Mouse (Mus musculus) ES-E14 (cell line): ENCODE measurements around the gene Gm43518.

Experiments used
- CHD2 ChIP-seq: IDR thresholded peaks from 2 replicates; pipeline ENCODE4 v1.6.1; 2014; ENCODE audit warnings: mild to moderate bottlenecking, low read depth, low read length, inconsistent platforms
- HCFC1 ChIP-seq: IDR thresholded peaks from 2 replicates; pipeline ENCODE4 v1.6.1; 2012; ENCODE audit warnings: low read length, inconsistent platforms, borderline replicate concordance; ENCODE audit not compliant: insufficient read depth
- MAFK ChIP-seq: IDR thresholded peaks from 2 replicates; pipeline ENCODE4 v1.6.1; 2014; ENCODE audit warnings: mild to moderate bottlenecking, low read depth, low read length, inconsistent platforms; ENCODE audit not compliant: insufficient read depth
- ZC3H11A ChIP-seq: IDR thresholded peaks from 2 replicates; pipeline ENCODE4 v1.6.1; 2012; ENCODE audit warnings: low read depth, mild to moderate bottlenecking, inconsistent platforms, low read length, borderline replicate concordance
- ZNF384 ChIP-seq: IDR thresholded peaks from 2 replicates; pipeline ENCODE4 v1.6.1; 2012; ENCODE audit warnings: low read depth, low read length, inconsistent platforms

DNA sequence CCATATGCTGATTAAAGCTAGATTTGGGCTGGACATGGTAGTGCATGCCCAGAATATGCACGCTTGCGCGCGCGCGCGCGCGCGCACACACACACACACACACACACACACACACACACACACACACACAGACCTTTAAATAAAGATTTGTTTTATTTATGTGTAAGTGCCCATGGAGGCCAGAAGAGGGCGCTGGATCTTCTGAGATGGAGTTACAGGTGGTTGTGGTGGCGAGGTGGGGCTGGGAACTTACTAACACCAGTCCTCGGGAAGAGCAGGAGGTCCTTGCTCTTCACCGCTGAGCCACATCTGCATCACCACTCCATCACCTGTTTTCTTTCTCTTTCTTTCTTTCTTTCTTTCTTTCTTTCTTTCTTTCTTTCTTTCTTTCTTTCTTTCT lies 46.4 kb upstream of the Gm43518 start:
- TF ChIP-seq ZNF384 (no peak), ZC3H11A (no peak), HCFC1 (no peak), CHD2 (no peak), MAFK (no peak)
